Mouse (Mus musculus) brain, embryonic 14.5 days (tissue): ENCODE results near the gene Dnajc25. TPM values are rescaled to one million over a fixed set of nuclear protein-coding genes. Genes with fewer than 3 reads are reported as not detected.

Experiments
- DNase-seq: peaks from one replicate; pipeline ENCODE4 v3.0.0-alpha.2; 2011; ENCODE audit warnings: low read depth
- CTCF ChIP-seq: fragments of 200-500 bp; IDR thresholded peaks from 2 replicates; pipeline ENCODE4 v1.5.1; 2012; ENCODE audit warnings: inconsistent platforms, mild to moderate bottlenecking, moderate library complexity, borderline replicate concordance; ENCODE audit not compliant: insufficient read depth, insufficient read length; ENCODE audit errors: extremely low read depth
- POLR2A ChIP-seq: fragments of 200-500 bp; IDR thresholded peaks from 2 replicates; pipeline ENCODE4 v1.6.1; 2012; ENCODE audit warnings: mild to moderate bottlenecking, inconsistent platforms, borderline replicate concordance; ENCODE audit not compliant: poor library complexity, insufficient read depth, insufficient read length, severe bottlenecking; ENCODE audit errors: extremely low read depth
- polyA plus RNA-seq: library from polyadenylated mRNA; depleted of rRNA; stranded (reverse); fragments of >200 nt; gene quantifications from 2 replicates; pipeline ENCODE4 v1.2.3, GENCODE M21; 2012

The Dnajc25 gene
- polyA plus RNA-seq, 1 experiment = 4.2 TPM

DNA sequence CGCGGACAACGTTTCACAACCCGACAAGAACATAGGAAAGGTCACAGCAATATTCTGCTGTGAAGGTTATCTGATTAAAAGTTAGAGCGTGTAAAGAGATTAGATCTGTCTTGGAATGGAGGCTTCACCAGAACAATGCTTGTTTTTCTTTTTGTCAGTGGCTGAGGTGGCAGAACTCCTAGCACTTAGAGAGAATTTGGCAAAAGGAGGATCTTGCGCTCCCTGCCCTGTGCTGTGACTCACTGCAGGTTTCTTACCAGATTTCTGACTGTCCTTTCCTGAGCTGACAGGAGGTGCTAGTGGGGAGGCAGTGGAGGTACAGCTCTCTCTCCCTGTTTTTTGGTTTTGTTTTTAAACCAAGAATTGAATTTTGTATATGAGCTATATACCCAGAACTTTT is 12.2 kb downstream of the Dnajc25 start:
- DNase-seq = no peak
- TF ChIP-seq CTCF (no peak), POLR2A (no peak)

DNA sequence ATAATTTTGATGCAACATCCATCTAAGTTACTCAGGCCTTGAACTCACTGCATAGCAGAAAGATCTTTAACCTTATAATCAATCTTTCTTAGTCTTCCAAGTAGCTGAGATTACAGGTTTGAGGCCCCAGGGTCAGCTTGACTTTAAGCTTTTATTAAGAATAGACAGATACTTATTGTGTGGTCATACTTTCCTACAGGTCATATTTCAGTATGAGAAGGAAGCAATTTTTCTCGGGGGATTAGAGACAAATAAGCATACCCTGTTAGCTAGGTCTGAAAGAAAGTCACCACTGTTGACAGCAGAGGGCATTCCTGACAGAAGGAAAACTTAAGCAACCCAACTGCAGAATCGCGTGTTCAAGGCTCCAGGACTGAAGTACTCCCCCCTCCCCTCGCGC is 13.1 kb downstream of the Dnajc25 start:
- TF ChIP-seq CTCF (no peak), POLR2A (no peak)
- no peak for DNase-seq

DNA sequence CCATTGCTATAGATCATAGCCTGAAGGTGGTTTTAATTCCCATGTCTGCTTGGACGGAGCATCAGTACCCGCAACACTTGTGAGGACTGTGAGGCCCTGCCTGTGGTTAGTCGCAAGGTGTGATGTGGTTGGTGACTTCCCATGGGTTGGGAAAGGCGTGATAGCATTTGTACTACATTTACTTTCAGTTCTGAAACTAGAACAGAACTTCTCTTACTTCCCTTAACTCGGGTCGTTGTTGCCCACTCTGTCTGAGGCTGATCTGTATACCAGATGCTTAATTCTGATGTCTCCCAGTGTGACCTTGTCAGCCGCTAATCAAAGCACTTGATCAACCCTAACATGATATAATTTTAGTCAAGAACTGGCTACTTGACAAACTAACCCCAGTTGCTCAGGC is 14.3 kb downstream of the Dnajc25 start:
- DNase-seq = no peak
- no peak for TF ChIP-seq CTCF
- no peak for TF ChIP-seq POLR2A

DNA sequence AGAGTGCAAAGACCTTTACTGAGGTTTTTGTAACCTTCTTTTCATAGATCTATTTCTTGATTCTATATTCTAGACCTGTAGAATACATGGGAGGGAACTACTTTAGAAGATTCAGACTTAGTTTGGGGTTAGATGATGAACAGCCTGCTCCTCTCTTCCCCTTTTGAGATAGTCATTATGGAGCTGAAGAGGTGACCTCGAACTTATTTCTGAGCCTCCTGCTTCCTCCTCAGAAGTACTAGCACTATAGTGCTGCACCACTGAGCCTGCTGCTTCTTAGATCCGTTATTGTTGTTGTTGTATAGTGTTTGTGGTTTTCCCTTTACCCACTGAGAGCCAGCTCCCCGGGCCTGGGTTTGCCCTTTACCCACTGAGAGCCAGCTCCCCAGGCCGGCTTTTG is 14.8 kb downstream of the Dnajc25 start:
- no peak for DNase-seq
- no peak for TF ChIP-seq CTCF
- TF ChIP-seq POLR2A = no peak

DNA sequence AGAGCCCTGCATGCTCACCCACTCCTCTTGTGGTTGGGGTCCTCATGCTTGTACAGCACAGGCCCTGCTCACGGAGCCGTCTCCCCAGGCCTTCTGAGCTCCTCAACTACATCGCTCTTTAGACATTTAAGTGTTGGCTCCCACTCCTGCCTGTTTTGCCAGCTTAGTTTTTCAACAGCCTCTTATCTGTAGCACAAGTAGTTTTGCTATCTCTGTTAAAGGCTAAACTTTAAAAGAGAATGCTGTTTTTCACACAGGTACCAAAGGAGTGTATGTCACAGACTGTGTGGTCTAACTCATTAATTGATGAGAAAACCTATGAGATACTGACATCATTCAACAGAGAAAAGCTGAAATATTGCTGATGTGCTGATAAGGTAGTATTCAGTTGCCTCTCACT is 16.6 kb downstream of the Dnajc25 start:
- TF ChIP-seq CTCF (no peak), POLR2A (no peak)
- no peak for DNase-seq

DNA sequence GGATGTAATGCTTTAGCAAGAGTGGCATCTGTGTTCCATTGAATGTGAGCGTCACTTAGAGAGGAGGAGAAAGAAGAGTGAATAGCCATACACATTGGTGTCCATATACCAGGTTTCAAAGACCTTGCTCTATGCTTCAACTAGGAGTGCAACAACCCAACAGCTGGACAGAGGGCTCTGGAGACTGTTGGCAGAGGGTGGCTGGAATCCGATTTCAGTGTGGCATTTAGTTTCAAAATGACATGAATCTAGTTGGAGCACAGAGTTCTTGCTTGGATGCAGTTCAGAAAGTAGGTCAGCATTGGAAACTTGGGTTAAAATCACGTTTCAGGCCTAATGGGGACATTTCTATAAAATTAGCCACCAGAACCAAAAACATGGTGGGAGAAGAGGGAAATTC is 20.3 kb downstream of the Dnajc25 start:
- no peak for TF ChIP-seq POLR2A
- no peak for TF ChIP-seq CTCF
- no peak for DNase-seq

DNA sequence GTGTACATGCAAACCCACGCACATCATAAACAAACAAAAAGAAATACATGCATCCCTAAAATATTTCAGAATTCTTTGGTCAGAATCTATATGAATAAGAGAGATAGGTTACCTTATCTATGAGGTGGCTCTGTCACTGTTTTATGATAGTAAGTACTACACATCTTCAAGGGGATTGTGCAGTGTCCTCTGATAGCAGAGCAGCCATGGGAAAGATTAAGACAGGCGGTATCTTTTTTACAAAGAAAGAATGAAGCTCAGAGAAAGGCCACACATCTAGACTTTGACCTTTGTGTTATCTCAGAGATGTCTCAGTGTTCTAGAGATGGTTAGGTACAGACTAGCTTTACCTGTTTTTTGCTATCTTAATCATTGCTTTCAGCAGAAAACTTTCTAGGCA is 22.1 kb downstream of the Dnajc25 start:
- DNase-seq = no peak
- TF ChIP-seq POLR2A = no peak
- no peak for TF ChIP-seq CTCF

DNA sequence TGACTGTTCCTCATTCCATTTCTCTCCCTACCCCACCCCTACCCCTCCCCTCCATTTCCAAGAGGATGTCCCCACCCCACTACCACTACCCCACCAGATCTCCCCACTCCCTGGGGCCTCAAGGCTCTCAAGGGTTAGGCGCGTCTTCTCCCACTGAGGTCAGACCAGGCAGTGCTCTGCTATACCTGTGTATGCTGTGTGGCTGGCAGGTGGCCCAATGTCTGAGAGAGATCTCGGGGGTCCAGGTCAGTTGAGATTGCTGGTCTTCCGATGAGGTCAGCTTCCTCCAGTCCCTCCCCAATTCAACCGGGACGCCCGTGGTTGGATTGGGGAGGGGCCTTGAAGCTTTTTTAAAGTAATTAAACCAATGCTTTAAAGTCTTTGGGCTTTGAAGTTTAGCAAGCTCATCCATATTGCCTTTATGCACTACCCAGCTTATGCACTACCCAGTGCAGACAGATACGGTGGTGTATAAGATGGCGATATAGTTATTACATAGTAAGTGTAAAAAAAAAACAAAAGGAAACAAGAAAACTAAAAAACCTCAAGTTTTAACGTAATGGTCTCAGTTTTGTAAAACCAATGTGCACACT is 39.6 kb downstream of the Dnajc25 start:
- no peak for TF ChIP-seq POLR2A
- TF ChIP-seq CTCF = no peak
- no peak for DNase-seq

DNA sequence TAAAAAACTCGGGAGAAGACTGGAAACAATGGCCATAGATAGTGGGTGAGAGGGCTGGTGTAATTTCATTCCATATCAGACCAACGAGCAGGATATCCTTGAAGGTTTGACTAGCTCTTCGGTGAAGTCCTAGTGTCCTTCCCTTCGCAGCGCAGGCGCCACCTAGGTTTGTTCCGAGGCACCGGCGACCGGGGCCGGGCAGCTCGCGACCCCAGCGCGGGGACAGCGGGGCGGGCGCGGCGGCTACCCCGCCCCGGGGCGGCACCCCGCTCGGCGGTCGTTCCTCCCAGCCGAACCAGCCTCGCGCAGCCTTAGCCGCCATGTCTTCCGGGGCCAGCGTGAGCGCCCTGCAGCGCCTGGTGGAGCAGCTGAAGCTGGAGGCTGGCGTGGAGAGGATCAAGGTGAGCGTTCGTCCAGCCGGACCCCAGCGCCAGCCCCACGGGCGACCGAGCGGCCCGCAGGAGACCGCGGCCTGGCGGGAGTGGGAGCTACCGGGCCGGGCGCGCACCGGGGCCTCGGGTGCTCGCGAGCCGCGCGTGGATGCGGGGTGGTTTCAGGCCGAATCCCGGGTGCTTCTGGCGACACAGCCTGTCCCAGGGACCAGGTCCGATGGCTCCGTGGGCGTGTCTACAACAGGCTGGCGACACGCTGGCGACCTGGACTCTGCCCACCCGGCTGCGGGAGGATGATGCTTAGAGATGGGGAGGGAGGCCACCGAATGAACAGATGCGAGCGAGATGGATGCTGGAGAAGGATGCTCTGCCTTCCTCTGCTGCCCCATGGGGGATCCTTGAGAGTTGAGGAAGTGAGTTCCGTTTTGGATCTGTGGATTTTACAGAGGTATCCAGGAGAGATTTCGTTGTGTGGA is 40.3 kb downstream of the Dnajc25 start, which contains the start of gene Gng10:
Gene Gng10 (plus strand): TSS at position 171 of the 868 bp plus-strand sequence.
- no peak for TF ChIP-seq CTCF
- 0 out of 2 replicates have a peak, but pooled peaks have one; percentile 29 for TF ChIP-seq POLR2A

DNA sequence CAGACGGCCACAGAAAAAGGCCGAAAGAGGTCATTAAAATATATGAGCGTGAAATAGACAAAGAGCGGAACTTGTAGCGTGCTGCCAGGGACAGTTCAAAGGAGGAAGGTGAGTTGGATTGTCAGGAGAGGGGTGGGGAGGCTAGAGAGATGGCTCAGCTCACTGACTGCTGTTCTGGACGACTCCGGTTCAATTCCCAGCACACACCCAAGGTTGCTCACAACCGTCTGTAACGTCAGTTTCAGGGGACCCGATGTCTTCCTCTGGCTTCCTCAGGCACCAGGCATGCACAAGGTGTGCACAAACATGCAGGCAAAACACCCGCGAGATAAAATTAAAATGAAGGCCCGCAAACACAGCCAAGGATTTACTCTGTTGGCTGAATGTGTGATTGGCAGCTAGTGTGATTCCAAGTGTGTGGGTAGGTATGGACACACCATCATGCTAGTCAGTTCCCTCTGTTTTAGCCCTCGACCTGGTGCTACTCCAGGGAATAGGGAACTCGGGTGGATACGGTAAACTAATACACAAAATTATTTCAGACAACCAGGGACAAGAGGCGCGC is 41.0 kb downstream of the Dnajc25 start:
- no peak for DNase-seq

More for the DNA sequence above, 40.3 kb downstream of the Dnajc25 start, which contains the start of gene Gng10:
- DNase-seq = peak; percentile 73

DNA sequence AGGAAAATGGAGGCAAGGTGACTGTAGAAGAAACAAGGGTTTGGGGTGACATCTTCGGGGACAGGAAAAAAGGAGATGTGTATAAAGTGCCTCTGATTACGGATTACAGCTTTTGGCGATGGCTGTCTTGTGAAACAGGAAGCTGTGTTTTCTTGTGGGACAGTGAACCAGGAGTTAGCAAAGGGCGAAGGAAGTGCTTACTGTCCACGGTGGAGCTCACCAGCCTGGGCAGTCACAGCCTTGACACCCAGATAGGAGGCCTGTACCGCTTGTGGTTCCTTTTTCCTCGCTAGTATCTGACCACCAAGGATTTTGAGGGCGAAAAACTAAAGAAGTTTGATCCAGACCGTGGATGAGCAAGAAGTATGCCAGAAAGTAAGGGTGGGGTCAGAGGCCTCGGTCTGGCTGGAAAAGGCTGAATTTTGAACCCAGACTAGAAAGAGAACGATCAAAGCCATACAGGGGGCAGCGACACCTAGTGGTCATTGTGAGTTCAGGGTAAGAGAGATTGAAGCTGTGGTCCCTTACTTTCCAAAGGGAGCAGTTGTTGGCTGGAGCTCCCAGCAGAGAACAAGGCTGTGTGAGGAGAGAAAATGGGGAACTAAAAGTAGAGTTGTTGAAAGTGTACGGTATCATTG is 41.7 kb downstream of the Dnajc25 start:
- DNase-seq = peak; percentile 86
- TF ChIP-seq POLR2A (no peak), CTCF (peak; percentile 82)

More for the DNA sequence above, 41.0 kb downstream of the Dnajc25 start:
- TF ChIP-seq POLR2A = no peak
- TF ChIP-seq CTCF = no peak
